Mouse (Mus musculus) kidney, embryonic 14.5 days (tissue): ENCODE measurements around the gene Gpr87. TPM values are rescaled to one million over a fixed set of nuclear protein-coding genes. Genes with fewer than 3 reads are reported as not detected.

ENCODE experiments used
- ATAC-seq: fragments of 200-750 bp; cut with Nextera tagmentation; 2 replicates; pipeline ENCODE4 v1.8.0; 2017; ENCODE audit warnings: moderate number of reproducible peaks, mild to moderate bottlenecking, moderate TSS enrichment, moderate library complexity; ENCODE audit not compliant: low FRiP score, low TSS enrichment
- H3K27ac ChIP-seq: fragments of 300-500 bp; sonication (generic); 2 replicates; pipeline ENCODE4 v1.5.1; 2014; ENCODE audit warnings: low read depth, mild to moderate bottlenecking, low read length, moderate library complexity, mixed read lengths
- H3K27me3 ChIP-seq: fragments of 300-500 bp; sonication (generic); 2 replicates; pipeline ENCODE4 v1.6.1; 2014; ENCODE audit warnings: mild to moderate bottlenecking, low read length; ENCODE audit not compliant: control insufficient read depth, insufficient read depth
- H3K36me3 ChIP-seq: fragments of 300-500 bp; sonication (generic); 2 replicates; pipeline ENCODE4 v1.6.1; 2014; ENCODE audit warnings: low read length, mixed read lengths; ENCODE audit not compliant: control insufficient read depth, insufficient read depth
- H3K4me1 ChIP-seq: fragments of 300-500 bp; sonication (generic); 2 replicates; pipeline ENCODE4 v1.6.1; 2014; ENCODE audit warnings: low read length, mixed read lengths; ENCODE audit not compliant: control insufficient read depth, insufficient read depth
- H3K4me2 ChIP-seq: fragments of 300-500 bp; sonication (generic); replicated peaks from 2 replicates; pipeline ENCODE4 v1.6.1; 2014; ENCODE audit warnings: low read depth, mild to moderate bottlenecking, low read length
- H3K4me3 ChIP-seq: fragments of 300-500 bp; sonication (generic); 2 replicates; pipeline ENCODE4 v1.5.1; 2014; ENCODE audit warnings: mild to moderate bottlenecking, low read length
- H3K9ac ChIP-seq: fragments of 300-500 bp; sonication (generic); 2 replicates; pipeline ENCODE4 v1.6.1; 2014; ENCODE audit warnings: low read depth, mild to moderate bottlenecking, low read length, moderate library complexity
- H3K9me3 ChIP-seq: fragments of 300-500 bp; sonication (generic); 2 replicates; pipeline ENCODE4 v1.6.1; 2016; ENCODE audit warnings: low read length; ENCODE audit not compliant: control insufficient read depth
- WGBS: fragments of 180-500 bp; shearing (Covaris S2); extraction: QIAGEN DNeasy Blood & Tissue Kit; methylation state at CpG from one replicate; pipeline ENCODE4 v1.1.7; 2014; 5-methylcytosine and 5-hydroxymethylcytosine counted together
- polyA plus RNA-seq: library from polyadenylated mRNA; unstranded; fragments of >200 nt; fragmentation: Nextera tagmentation; extraction: Ambion mirVana; gene quantifications from 2 replicates; pipeline ENCODE4 v1.2.1, GENCODE M21; 2014

Gene Gpr87
- polyA plus RNA-seq, 1 experiment from 2014 or later = 0.34 TPM

GRCm38 (mm10) chr3:59203802-59204520 is 9.1 kb upstream of the Gpr87 start:
- no peaks in the 10 kb centered on the region for H3K9me3 ChIP-seq
- H3K36me3 ChIP-seq = no peaks in the 10 kb centered on the region
- ATAC-seq = no peak
- no peak overlapping the region for H3K4me3 ChIP-seq
- no peak overlapping the region for H3K9ac ChIP-seq
- H3K27ac ChIP-seq = no peak overlapping the region
- no peaks in the 10 kb centered on the region for H3K27me3 ChIP-seq
- WGBS = 72% methylated on average over 8 of the region's 8 CpGs
- H3K4me2 ChIP-seq = no peak overlapping the region
- H3K4me1 ChIP-seq = 0 out of 2 replicates have a peak, but pooled peaks cover 3% of the 10 kb centered on the region

DNA sequence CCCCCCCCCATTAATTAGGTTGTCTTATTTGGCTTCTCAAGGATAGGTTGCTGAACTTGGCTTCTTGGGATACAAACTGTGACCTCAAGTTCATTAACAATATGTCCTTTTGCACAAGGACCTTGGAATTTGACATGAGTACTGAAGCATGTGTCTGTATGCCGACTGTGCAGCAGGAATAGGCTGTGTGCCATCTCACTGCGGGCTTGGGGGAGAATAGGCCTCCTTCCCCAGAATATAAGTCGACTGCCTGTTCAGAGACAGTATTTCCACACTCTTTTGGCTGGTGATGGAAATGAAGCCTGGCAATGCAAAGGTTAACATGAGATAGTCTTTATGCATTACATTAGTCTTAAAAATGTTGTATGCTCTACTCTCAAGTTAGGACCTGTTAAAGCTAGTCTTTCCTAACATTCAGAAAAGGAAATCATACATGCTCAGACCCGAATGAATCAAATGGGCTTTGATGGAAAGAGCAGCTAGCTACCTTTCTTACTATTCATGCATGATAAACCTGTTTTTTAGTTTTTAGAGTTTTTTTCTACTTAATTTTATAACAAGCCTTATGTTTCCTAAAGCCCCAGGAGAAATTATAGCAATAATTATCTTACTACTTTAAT is 2.5 kb upstream of the Gpr87 start:
- Histone ChIP-seq H3K27me3 (no peaks in the 10 kb centered on the region), H3K9me3 (no peaks in the 10 kb centered on the region), H3K4me2 (no peak overlapping the region), H3K4me3 (no peak overlapping the region), H3K4me1 (no peaks in the 10 kb centered on the region), H3K9ac (no peak overlapping the region), H3K36me3 (no peaks in the 10 kb centered on the region), H3K27ac (no peak overlapping the region)
- WGBS = 84% methylated on average over 4 of the region's 4 CpGs
- ATAC-seq = no peak

DNA sequence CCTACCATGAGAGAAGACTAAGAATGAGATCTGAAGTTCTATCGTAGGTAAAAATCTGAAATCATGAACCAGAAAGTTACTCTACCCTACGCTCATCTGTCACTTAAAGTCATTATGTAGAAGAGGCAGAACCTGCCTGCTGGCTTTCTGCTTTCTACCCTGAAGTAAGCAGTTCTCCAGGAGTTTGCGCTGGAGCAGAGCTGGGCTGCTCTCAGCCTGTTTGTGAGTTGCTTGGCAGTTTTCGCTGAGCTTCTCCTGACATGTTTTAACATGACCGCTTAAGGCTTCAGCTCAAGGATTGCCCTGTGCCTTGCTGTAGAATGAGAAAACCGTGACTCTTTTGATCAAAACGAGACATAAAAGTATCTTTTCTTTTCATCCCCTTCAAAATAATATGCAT is 805 bp downstream of the Gpr87 start:
- H3K9me3 ChIP-seq = no peaks in the 10 kb centered on the region
- H3K27me3 ChIP-seq = no peaks in the 10 kb centered on the region
- H3K27ac ChIP-seq = no peak overlapping the region
- H3K4me2 ChIP-seq = no peak overlapping the region
- 90% methylated on average over 7 of the region's 7 CpGs for WGBS
- ATAC-seq = no peak
- H3K9ac ChIP-seq = no peak overlapping the region
- H3K4me3 ChIP-seq = no peak overlapping the region
- H3K36me3 ChIP-seq = no peaks in the 10 kb centered on the region
- H3K4me1 ChIP-seq = no peaks in the 10 kb centered on the region

DNA sequence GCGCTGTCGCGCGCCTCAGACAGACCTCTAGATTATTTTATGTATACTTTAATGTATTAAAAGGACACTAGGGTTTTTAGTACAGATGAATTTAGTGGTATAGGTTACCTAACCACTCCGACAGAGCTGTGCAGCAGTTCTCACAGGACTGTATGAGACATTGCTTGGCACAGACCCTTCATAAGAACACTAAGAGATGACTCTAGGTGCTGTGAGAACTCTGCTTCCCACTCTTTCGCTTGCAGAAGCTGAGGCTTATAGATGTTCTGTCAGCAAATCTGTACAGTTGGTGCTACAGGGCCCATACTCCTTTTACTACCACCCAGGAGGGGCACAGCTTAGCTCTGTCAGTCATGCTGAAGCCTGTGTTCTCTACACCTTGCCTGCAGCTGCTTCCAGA is 3.2 kb downstream of the Gpr87 start:
- no peaks in the 10 kb centered on the region for H3K4me1 ChIP-seq
- H3K4me3 ChIP-seq = no peak overlapping the region
- no peaks in the 10 kb centered on the region for H3K36me3 ChIP-seq
- H3K27me3 ChIP-seq = no peaks in the 10 kb centered on the region
- H3K9me3 ChIP-seq = no peaks in the 10 kb centered on the region
- no peak overlapping the region for H3K4me2 ChIP-seq
- ATAC-seq = no peak
- H3K9ac ChIP-seq = no peak overlapping the region
- no peak overlapping the region for H3K27ac ChIP-seq
- 98% methylated on average over 6 of the region's 6 CpGs for WGBS

- Histone ChIP-seq H3K4me2 (no peak overlapping the region), H3K27ac (no peak overlapping the region), H3K27me3 (no peaks in the 10 kb centered on the region), H3K9me3 (no peaks in the 10 kb centered on the region), H3K4me1 (no peaks in the 10 kb centered on the region), H3K9ac (no peak overlapping the region), H3K4me3 (no peak overlapping the region), H3K36me3 (no peaks in the 10 kb centered on the region)
- WGBS = 85% methylated on average over 4 of the region's 4 CpGs
- no peak for ATAC-seq
Measured at GRCm38 (mm10) chr3:59187336-59187735, 7.6 kb downstream of the Gpr87 start.

DNA sequence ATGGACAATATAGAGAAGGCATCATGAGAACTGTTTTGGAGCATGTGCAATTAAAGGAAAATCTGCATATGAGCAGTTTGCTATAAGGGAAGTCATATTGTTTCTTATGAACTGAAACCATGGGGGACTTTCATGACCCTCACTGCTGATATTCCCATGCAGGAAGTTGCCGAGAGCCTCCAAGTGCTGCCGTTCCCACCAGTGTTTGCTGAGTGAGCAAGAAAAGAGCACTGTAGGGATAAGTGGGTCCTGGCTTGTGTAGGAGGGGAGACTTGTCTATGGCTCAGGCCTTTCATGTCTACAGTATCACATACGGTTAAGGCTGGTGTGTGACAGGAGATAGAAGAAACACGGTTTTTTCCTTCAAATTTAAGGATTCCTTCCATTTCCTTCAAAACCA is 9.2 kb downstream of the Gpr87 start:
- whole genome bisulfite sequencing = 84% methylated on average over 4 of the region's 4 CpGs
- no peak overlapping the region for H3K9ac ChIP-seq
- no peaks in the 10 kb centered on the region for H3K4me1 ChIP-seq
- H3K4me2 ChIP-seq = no peak overlapping the region
- ATAC-seq = no peak
- H3K9me3 ChIP-seq = no peaks in the 10 kb centered on the region
- no peaks in the 10 kb centered on the region for H3K27me3 ChIP-seq
- H3K36me3 ChIP-seq = no peaks in the 10 kb centered on the region
- H3K4me3 ChIP-seq = no peak overlapping the region
- H3K27ac ChIP-seq = no peak overlapping the region

DNA sequence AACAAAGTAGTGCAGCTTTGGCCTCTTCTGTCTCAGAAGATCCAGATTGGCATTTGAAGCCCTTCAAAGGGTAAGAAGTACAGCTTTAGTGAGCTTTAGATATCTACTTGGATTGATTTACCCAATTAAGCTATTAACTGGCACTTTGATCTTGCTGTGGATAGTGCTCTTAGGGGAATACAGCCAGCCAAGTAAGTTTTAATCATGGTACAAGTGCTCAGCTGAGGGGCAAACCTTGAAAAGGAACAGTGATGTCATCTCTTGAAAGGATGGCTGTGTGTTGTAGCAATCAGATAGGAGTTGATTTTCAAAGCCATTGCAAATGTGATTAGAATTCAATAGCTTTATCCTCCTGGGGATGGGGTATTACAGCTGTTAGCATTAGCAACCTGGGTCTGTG is 12.8 kb downstream of the Gpr87 start:
- Histone ChIP-seq H3K9ac (no peak overlapping the region), H3K4me1 (no peaks in the 10 kb centered on the region), H3K36me3 (no peaks in the 10 kb centered on the region), H3K4me3 (no peak overlapping the region), H3K9me3 (no peaks in the 10 kb centered on the region), H3K27ac (no peak overlapping the region), H3K4me2 (no peak overlapping the region), H3K27me3 (no peaks in the 10 kb centered on the region)
- ATAC-seq = no peak

DNA sequence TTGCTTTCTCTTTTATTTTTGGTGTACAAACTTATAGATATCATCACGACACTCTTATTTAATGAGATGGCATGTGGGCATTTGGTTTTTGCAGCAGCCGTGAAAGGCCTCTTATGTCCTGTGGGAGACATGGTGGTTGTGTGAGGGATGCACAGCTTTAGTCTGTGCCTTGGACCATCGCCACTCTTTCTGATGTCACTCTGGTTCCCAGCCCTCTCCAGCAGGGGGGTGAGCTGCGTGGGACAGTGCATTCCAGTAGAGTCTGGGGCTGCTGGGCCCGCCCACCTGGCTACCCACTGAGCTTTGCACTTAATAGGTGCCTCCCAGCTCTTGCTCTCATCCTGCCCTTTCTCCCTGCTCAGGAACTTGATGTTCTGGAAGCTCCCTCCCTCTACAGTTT is 13.8 kb downstream of the Gpr87 start:
- no peaks in the 10 kb centered on the region for H3K27me3 ChIP-seq
- whole genome bisulfite sequencing = 73% methylated on average over 5 of the region's 5 CpGs
- no peak overlapping the region for H3K9ac ChIP-seq
- H3K4me3 ChIP-seq = no peak overlapping the region
- no peaks in the 10 kb centered on the region for H3K4me1 ChIP-seq
- H3K4me2 ChIP-seq = no peak overlapping the region
- H3K36me3 ChIP-seq = no peaks in the 10 kb centered on the region
- no peak for ATAC-seq
- H3K9me3 ChIP-seq = no peaks in the 10 kb centered on the region
- no peak overlapping the region for H3K27ac ChIP-seq

GRCm38 (mm10) chr3:59176871-59177270 is 18.0 kb downstream of the Gpr87 start:
- no peak for ATAC-seq
- no peak overlapping the region for H3K9ac ChIP-seq
- H3K4me2 ChIP-seq = no peak overlapping the region
- H3K27ac ChIP-seq = no peak overlapping the region
- H3K36me3 ChIP-seq = no peaks in the 10 kb centered on the region
- no peaks in the 10 kb centered on the region for H3K27me3 ChIP-seq
- H3K9me3 ChIP-seq = no peaks in the 10 kb centered on the region
- 83% methylated on average over 5 of the region's 5 CpGs for WGBS
- H3K4me1 ChIP-seq = no peaks in the 10 kb centered on the region
- no peak overlapping the region for H3K4me3 ChIP-seq
